Mouse (Mus musculus): ENCODE measurements around the gene Pomt1. TPM values are rescaled to one million over a fixed set of nuclear protein-coding genes. Genes with fewer than 3 reads are reported as not detected.

Pomt1 gene
- 15.0 TPM for total RNA-seq (2023)

DNA sequence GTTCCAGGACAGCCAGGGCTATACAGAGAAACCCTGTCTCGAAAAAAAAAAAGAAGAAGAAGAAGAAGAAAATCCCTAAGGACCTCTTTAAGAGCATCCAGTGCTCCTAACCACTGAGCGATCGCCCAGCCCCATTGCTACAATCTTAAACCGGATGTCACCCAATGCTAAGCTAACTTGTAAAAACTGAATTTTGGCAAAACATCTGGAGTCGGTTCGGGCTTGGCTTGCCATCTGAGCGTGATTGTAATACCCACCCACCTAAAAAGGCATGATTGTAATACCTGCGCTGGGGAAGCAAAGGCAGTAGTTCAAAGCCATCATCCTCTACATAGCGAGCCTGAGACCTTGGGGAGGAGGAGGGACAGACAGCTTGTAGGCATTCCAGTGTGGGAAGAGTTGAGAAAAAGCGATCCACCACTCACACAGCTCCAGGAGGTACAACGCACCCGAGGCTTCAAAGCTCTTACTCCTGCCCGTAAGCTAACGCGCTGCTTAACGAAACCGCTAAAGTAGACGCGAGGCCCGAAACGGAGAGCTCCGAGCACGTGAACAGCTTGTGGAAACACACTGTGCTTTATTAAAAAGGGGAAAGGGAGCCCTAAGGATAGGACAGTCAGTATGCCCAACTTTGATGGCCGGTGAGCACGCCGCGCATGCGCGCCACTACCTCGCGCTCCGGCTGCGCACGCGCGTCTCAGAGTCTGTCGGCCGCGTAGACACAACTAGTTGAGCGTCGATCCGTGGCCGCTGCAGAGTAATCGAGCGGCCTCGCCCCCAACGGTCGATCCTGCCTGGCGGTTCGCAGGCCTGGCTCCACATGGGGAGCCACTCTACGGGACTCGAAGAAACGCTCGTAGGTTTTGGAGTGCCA, at the start of gene Pomt1:
Pomt1 (plus strand) TSS at position 705 of the 874 bp plus-strand sequence.

GRCm38 (mm10) chr2:32259657-32260417, 23.4 kb downstream of the Pomt1 start, which contains the start of gene Uck1:
Uck1 (minus strand) TSS chr2:32260159.

GRCm38 (mm10) chr2:32287334-32287840, 51.0 kb downstream of the Pomt1 start, which contains the start of gene Golga2:
Golga2 (plus strand) TSS chr2:32287384.

GRCm38 (mm10) chr2:32287923-32288367, 51.6 kb downstream of the Pomt1 start, which contains the start of gene Swi5:
Swi5 (minus strand) TSS chr2:32288075.

Other genes with a start within 250 kb of the Pomt1 start
- gene Fam78a, start 151.7 kb upstream of the Pomt1 start, total RNA-seq (2023), result 128 TPM
- gene Plpp7, start 141.1 kb upstream of the Pomt1 start, total RNA-seq (2023), result not detected
- gene Prrc2b, start 85.5 kb upstream of the Pomt1 start, total RNA-seq (2023), result 127 TPM
- gene Uck1, start 23.6 kb downstream of the Pomt1 start, total RNA-seq (2023), result 89.0 TPM
- gene Golga2, start 50.8 kb downstream of the Pomt1 start, total RNA-seq (2023), result 37.3 TPM
- 60.6 TPM for gene Swi5, start 51.5 kb downstream of the Pomt1 start, total RNA-seq (2023)
- gene Ciz1, start 115.7 kb downstream of the Pomt1 start, total RNA-seq (2023), result 93.7 TPM
- gene Dnm1, start 116.7 kb downstream of the Pomt1 start, total RNA-seq (2023), result not detected
- 23.4 TPM for gene 1110008P14Rik, start 145.3 kb downstream of the Pomt1 start, total RNA-seq (2023)
- 2.8 TPM for gene Lcn2, start 151.7 kb downstream of the Pomt1 start, total RNA-seq (2023)
- 6.2 TPM for gene Ptges2, start 159.3 kb downstream of the Pomt1 start, total RNA-seq (2023)
- 6.5 TPM for gene Naif1, start 213.9 kb downstream of the Pomt1 start, total RNA-seq (2023)
- 108 TPM for gene Slc25a25, start 214.9 kb downstream of the Pomt1 start, total RNA-seq (2023)